Mouse (Mus musculus) heart, adult 9 months (tissue): Measurements from ENCODE around the gene Iqschfp.

Experiments used
- DNase-seq, 2 experiments: peaks; one replicate each; pipeline ENCODE4 v3.0.0; 2022; ENCODE audit warnings: low spot score in 2 of 2

Iqschfp gene

GRCm38 (mm10) chr3:68421849-68422248, 529.8 kb downstream of the Iqschfp start:
- no peak for DNase-seq

DNA sequence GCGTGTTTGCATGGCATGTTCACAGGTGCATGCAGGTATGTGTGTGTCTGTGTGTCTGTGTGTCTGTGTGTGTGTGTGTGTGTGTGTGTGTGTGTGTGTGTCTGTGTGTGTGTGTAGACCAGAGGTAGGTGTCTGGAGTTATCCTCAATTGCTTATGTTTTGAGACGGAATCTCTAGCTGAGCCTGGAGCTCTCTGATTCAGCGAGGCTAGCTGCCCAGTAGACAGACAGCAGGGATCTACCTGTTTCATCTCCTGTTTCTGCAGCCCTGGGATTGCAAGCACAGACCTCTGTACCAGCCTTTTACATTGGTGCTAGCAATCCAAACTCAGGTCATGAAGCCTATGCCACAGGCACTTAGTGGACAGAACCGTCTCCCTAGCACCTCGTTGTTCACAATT, 536.0 kb downstream of the Iqschfp start:
- no peak for DNase-seq

- no peak for DNase-seq
Measured at GRCm38 (mm10) chr3:68434435-68434834, 542.4 kb downstream of the Iqschfp start.

DNA sequence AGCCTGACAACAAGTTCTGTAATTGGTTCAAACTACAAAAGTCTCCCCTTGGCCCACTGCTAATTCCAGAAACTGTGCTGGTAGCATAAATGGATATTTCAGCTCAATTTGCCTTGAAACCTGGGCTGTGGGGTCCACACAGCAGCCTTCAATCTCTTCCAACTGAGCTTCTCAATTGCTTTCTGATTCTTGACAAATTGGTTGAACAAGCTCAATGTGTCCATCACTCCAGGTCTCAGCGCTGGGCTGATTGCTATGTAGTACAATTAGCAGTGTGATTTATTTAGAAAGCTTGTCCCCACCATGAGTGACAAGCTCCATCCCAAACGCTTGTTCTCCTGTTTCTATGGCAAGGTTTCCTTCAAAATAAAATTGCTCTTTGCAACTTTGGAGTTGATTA, 542.9 kb downstream of the Iqschfp start:
- no peak for DNase-seq

DNA sequence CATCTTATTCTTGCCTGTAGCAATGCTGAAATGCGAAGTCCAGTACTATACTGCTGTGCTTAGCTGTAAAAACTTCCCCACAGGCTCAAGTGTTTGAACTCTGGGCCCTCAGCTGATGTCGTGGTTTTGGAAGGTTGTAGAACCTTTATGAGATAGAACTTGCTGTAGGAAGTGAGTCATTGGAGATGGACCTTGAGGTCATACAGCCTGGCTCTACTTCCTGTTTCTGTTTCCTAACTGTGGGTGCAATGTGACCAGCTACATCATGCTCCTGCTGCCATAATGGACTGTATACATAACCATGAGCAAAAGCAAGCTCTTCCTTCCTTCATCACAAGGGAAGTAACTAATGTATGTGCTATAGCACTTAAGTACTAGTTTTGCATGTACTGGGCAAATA, 556.4 kb downstream of the Iqschfp start:
- no peak for DNase-seq

DNA sequence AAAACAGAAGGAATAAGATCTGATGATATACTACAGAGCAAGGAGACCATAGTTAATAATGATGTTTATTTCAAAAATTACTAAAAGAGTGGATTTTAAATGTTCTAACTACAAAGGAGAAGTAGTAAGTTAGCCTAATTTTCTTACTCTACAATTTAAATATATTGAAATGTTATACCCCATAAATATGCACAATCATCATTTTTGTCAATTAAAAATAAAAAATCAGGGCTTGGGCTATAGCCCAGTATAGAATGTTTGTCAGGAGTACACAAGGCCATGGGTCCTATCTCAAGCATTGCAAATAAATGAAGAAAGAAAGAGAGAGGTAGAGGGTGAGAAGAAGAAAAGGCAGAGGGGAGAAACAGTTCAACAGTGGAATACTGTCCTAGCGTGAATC, 559.6 kb downstream of the Iqschfp start:
- no peak for DNase-seq

- peak; percentile 57 to 65 for DNase-seq
Measured at GRCm38 (mm10) chr3:68453266-68453665, 561.2 kb downstream of the Iqschfp start.

DNA sequence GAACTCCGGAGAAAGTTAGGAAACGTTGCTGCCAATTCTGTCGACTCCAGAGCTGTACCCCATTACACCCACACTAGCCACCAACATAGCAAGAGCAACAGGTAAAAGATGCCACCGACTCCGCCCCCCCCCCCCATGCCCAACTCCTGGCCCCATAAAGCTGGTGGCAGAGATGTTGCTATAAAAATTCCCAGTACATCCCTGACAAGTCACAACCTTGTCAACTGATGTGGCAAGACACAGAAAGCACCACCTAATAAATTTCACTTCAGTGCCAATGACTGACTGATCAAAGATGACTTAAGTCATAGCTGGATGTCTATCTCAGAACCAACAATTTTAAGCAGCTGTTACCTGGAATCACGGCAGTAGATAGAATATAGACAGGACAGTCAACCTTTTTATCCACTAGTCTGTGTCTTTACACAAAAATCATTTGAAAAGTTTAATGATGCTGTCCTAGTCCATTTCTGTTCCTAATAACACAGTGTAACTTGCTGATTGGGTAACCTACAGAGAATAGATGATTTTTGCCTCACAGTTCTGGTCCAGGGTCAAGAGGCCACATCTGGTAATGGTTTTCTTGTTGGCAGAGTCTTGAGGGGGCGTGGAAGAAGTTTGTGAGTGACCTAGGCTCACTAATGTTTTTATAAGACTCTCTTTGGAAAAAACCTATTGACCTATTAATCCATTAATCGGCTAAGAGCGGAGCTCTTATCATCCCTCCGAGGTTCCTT, 561.9 kb downstream of the Iqschfp start:
- DNase-seq: no peak

DNA sequence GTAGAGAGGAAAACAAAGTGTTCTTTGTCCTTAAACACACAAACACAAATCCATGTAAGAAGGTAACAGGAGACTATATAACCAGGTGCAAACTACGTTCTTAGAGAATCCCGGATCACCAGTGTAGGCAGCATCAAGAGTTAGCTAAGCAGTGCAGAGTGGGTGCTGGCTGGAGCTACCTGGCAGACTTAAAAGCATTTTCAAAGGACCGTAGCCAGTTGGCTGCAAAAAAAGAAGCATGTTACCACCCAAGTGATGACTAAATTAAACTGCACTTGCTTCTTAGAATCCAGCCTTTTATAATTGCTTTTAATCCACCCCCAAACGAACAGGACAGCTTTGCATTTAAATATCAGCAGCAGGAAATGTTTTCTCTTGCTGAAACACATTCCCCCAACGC, 574.6 kb downstream of the Iqschfp start:
- DNase-seq: no peak

- DNase-seq: peak; percentile 26 to 38
Measured at GRCm38 (mm10) chr3:68467941-68468687, 576.1 kb downstream of the Iqschfp start.

DNA sequence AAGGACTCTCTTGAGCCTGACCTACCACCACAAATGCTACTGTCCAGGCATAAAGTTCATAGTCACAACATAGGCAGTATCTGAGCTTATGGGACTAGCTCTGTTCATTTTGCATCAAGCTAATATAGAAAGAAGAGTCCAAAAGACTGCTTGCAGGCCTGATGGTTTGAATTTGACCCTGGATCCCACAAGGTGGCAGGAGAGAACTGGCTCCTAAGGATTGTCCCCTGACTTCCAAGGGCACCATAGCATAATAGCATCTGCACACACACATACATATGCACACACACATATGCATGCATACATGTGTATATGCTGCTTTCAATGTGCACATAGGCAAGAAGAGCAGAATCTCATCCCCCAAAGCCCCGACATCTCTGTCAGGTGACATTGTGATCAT, 577.6 kb downstream of the Iqschfp start:
- DNase-seq: no peak

DNA sequence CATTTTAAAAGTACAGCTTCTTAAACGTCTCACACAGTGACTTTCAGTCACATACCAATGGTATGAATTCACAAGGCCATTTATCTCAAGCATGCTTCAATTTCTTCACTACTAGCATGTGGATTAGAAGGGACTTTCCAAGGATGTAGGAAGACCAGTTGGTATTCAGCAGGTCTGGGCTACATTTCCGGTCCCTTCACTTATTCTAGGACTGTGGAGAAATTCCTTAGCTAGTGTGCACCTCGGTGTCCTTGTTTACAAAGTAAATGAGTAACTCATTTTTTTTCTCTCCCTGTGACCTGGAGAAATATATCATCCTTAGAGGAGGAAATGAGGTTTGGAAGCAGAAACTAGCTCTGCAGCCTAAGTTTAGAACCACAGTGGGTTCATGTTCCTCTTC, 578.0 kb downstream of the Iqschfp start:
- no peak for DNase-seq

GRCm38 (mm10) chr3:68470622-68471021, 578.6 kb downstream of the Iqschfp start:
- DNase-seq: no peak

GRCm38 (mm10) chr3:68476336-68476735, 584.3 kb downstream of the Iqschfp start:
- DNase-seq: no peak

DNA sequence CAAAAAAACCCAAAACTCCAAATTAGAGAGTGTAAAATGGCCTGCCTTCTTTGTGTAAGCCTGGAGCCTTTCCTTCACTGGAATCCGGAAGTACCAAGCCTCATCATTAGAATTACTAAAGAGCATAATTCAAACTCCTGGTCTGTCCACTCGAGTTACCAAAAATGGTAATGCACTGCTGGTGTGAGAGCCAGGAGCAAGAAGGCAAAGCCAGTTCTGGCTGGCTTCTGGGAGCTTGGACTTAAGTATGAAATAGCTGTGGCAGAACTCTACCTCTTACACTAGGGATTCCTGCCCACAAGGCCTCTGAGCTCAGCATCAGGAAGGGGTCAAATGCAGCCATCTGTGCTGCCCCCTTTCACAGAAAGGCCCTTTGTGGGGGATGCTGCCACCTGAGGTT, 585.4 kb downstream of the Iqschfp start:
- no peak for DNase-seq

GRCm38 (mm10) chr3:68479266-68479665, 587.2 kb downstream of the Iqschfp start:
- no peak for DNase-seq

GRCm38 (mm10) chr3:68483517-68483916, 591.5 kb downstream of the Iqschfp start:
- no peak for DNase-seq

- DNase-seq: no peak
Measured at GRCm38 (mm10) chr3:68484021-68484420, 592.0 kb downstream of the Iqschfp start.

DNA sequence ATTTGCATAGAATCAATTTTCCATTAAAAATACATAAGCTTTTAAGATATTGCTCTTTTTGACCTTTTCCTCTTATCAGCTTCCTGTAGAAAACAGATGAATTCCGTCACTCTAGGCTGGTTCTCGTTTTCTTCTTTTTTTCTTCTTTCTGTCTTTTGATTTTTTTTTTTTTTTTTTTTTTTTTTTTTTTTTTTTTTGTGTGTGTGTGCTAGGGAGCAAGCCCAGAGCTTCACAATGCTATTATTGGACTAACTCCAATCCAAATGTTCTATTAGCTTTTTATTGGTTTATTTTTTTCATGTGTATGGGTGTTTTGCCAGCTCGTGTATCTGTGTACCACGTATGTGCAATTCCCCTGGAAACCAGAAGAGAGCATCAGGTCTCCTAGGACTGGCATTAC, 592.5 kb downstream of the Iqschfp start:
- no peak for DNase-seq

DNA sequence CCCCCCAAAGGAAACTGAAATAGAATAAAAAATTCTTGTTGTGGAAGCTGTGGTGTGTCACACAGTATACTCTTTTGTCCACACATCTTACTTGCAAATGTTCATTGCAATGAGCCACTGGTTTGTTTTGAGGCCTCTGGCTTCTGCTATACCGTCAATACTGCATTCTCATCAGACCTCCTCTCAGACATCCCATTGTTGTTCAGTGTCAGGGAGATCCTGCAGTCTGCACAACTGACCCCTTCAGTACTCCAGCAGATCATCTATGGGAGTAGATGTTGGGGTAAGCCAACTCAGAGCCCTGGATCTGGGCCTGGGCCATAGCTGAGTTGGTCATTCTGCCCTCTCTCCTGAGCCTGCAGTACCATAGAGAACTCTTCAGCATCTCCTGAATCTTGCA, 595.6 kb downstream of the Iqschfp start:
- no peak for DNase-seq

DNA sequence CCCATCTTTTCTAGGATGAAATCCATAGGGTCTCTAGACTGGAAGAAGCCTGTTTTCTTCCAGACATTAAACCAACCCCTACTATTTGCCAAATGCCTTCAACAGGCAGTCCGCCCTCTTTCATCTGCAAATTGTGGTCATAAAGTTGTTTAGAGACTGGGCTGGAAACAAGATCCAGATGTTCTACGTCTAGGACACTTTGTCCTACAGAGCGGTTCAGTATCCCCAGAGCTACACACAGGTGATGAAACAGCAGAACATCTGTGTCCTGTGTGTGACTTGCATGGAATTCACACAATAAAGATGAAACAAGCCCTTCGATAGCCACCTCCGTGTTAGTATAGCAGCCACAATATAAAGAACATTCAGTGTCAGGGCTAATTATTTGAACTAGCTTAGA, 596.3 kb downstream of the Iqschfp start:
- no peak for DNase-seq

DNA sequence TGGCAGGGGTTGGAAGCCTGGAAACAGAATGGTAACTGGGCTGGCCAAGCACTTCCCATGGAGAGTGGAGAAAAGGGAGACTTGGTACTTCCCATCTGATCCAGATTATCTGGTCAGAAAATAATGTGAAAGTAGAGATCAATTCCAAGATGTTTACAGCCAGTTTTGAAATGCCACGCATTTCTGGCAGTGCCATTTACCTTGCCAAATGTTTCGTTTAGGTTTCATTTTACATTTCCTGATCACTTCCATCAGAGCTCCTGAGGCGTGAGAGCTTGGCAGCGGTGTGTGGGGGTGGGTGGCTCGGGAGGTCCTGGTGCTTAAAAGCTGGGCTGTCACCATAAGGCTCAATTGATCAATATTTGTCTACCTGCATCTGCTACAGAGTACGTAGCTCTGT, 599.5 kb downstream of the Iqschfp start:
- DNase-seq: no peak

DNA sequence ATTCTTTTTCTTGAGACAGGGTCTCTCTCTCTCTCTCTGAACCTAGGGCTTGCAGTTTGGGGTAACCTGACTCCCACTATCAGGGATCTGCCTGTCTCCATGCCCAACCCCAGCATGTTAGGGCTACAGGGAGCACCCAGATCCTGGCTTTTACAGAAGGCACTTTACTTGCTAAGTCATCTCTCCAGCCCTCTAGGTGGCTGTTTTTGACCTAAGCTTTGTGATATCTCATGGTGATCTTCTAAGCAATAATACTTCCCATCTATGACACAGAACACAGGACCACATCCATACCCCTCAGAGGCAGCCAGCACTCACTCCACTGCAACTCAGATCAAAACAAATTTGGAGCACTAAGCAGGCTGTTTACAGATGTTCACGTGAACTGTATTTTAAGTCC, 600.0 kb downstream of the Iqschfp start:
- DNase-seq: no peak
